Mouse (Mus musculus) testis, adult 2 months (tissue): ENCODE measurements around the gene E2f7.

Source experiments
- CTCF ChIP-seq: fragments of 200-500 bp; IDR thresholded peaks from 2 replicates; pipeline ENCODE4 v1.5.1; 2012; ENCODE audit warnings: low read depth, mild to moderate bottlenecking, inconsistent platforms, low read length, moderate library complexity; ENCODE audit not compliant: control insufficient read depth, insufficient read depth, insufficient replicate concordance
- POLR2A ChIP-seq: fragments of 200-500 bp; IDR thresholded peaks from 2 replicates; pipeline ENCODE4 v1.6.1; 2012; ENCODE audit warnings: low read depth, mild to moderate bottlenecking, inconsistent platforms, low read length, moderate library complexity; ENCODE audit not compliant: control insufficient read depth

- TF ChIP-seq CTCF (no peak), POLR2A (no peak)
Measured at GRCm38 (mm10) chr10:110726431-110726830, 18.8 kb upstream of the E2f7 start.
